Mouse (Mus musculus) liver, embryonic 15.5 days (tissue): ENCODE data around the gene Ttbk2. TPM values are rescaled to one million over a fixed set of nuclear protein-coding genes. Genes with fewer than 3 reads are reported as not detected.

Experiments
- ATAC-seq: fragments of 200-750 bp; cut with Nextera tagmentation; 2 replicates; pipeline ENCODE4 v1.8.0; 2017; ENCODE audit warnings: moderate number of reproducible peaks, mild to moderate bottlenecking, moderate library complexity; ENCODE audit not compliant: insufficient read depth
- H3K27ac ChIP-seq: fragments of 300-500 bp; sonication (generic); replicated peaks from 2 replicates; pipeline ENCODE4 v1.5.1; 2015; ENCODE audit warnings: mild to moderate bottlenecking, inconsistent platforms
- H3K27me3 ChIP-seq: fragments of 300-500 bp; sonication (generic); 2 replicates; pipeline ENCODE4 v1.6.1; 2015; ENCODE audit warnings: mild to moderate bottlenecking, inconsistent platforms
- H3K36me3 ChIP-seq: fragments of 300-500 bp; sonication (generic); replicated peaks from 2 replicates; pipeline ENCODE4 v1.6.1; 2015; ENCODE audit warnings: moderate library complexity, mild to moderate bottlenecking, inconsistent platforms
- H3K4me1 ChIP-seq: fragments of 300-500 bp; sonication (generic); replicated peaks from 2 replicates; pipeline ENCODE4 v1.6.1; 2015; ENCODE audit warnings: inconsistent platforms
- H3K4me2 ChIP-seq: fragments of 300-500 bp; sonication (generic); 2 replicates; pipeline ENCODE4 v1.6.1; 2015; ENCODE audit warnings: moderate library complexity, mild to moderate bottlenecking, inconsistent platforms
- H3K4me3 ChIP-seq: fragments of 300-500 bp; sonication (generic); replicated peaks from 2 replicates; pipeline ENCODE4 v1.5.1; 2015; ENCODE audit warnings: mild to moderate bottlenecking, inconsistent platforms
- H3K9ac ChIP-seq: fragments of 300-500 bp; sonication (generic); 2 replicates; pipeline ENCODE4 v1.6.1; 2015; ENCODE audit warnings: moderate library complexity, mild to moderate bottlenecking, inconsistent platforms
- H3K9me3 ChIP-seq: fragments of 300-500 bp; sonication (generic); replicated peaks from 2 replicates; pipeline ENCODE4 v1.6.1; 2016; ENCODE audit warnings: inconsistent platforms
- WGBS: fragments of 180-500 bp; shearing (Covaris S2); methylation state at CpG from one replicate; pipeline ENCODE4 v1.1.7; 2015; ENCODE audit warnings: mixed read lengths; ENCODE audit not compliant: insufficient replicate concordance; 5-methylcytosine and 5-hydroxymethylcytosine counted together
- polyA plus RNA-seq: library from polyadenylated mRNA; unstranded; fragments of >200 nt; fragmentation: Nextera tagmentation; extraction: Ambion mirVana; gene quantifications from 2 replicates; pipeline ENCODE4 v1.2.1, GENCODE M21; 2015

Ttbk2 gene
- polyA plus RNA-seq, 1 experiment from 2014 or later: 0.69 TPM

GRCm38 (mm10) chr2:120852626-120853025, 2.2 kb upstream of the Ttbk2 start:
- Histone ChIP-seq H3K4me1 (peaks cover 19% of the 10 kb centered on the region), H3K36me3 (no peaks in the 10 kb centered on the region), H3K27me3 (no peaks in the 10 kb centered on the region), H3K9ac (no peak overlapping the region), H3K4me3 (no peak overlapping the region), H3K27ac (no peak overlapping the region), H3K9me3 (no peaks in the 10 kb centered on the region), H3K4me2 (no peak overlapping the region)
- ATAC-seq: no peak
- WGBS: 19% methylated on average over 1 of the region's 1 CpGs

GRCm38 (mm10) chr2:120849449-120850423, 668 bp downstream of the Ttbk2 start, which contains the start of gene Cdan1:
Cdan1 (minus strand) TSS chr2:120850128.
- Histone ChIP-seq H3K4me2 (peak within 1 kb of the TSS; percentile 93), H3K4me3 (peak within 1 kb of the TSS; percentile 96), H3K9ac (peak within 1 kb of the TSS; percentile 86), H3K4me1 (peaks cover 24% of the 10 kb centered on the region), H3K9me3 (no peaks in the 10 kb centered on the region), H3K27ac (peak within 1 kb of the TSS; percentile 69), H3K27me3 (no peaks in the 10 kb centered on the region), H3K36me3 (no peaks in the 10 kb centered on the region)
- peak; percentile 75 for ATAC-seq
- WGBS: under 1% methylated on average over 58 of the region's 71 CpGs

GRCm38 (mm10) chr2:120845280-120845679, 5.1 kb downstream of the Ttbk2 start:
- no peak overlapping the region for H3K4me2 ChIP-seq
- H3K4me1 ChIP-seq: peaks cover 14% of the 10 kb centered on the region
- 67% methylated on average over 1 of the region's 1 CpGs for WGBS
- no peaks in the 10 kb centered on the region for H3K27me3 ChIP-seq
- H3K27ac ChIP-seq: no peak overlapping the region
- ATAC-seq: no peak
- no peak overlapping the region for H3K9ac ChIP-seq
- H3K9me3 ChIP-seq: no peaks in the 10 kb centered on the region
- H3K4me3 ChIP-seq: no peak overlapping the region
- no peaks in the 10 kb centered on the region for H3K36me3 ChIP-seq

- Histone ChIP-seq H3K4me1 (peaks cover 5% of the 10 kb centered on the region), H3K9me3 (no peaks in the 10 kb centered on the region), H3K9ac (no peak overlapping the region), H3K36me3 (no peaks in the 10 kb centered on the region), H3K27me3 (no peaks in the 10 kb centered on the region), H3K27ac (no peak overlapping the region), H3K4me2 (no peak overlapping the region), H3K4me3 (no peak overlapping the region)
- ATAC-seq: no peak
- WGBS: 22% methylated on average over 4 of the region's 4 CpGs
Measured at GRCm38 (mm10) chr2:120843990-120844389, 6.4 kb downstream of the Ttbk2 start.

DNA sequence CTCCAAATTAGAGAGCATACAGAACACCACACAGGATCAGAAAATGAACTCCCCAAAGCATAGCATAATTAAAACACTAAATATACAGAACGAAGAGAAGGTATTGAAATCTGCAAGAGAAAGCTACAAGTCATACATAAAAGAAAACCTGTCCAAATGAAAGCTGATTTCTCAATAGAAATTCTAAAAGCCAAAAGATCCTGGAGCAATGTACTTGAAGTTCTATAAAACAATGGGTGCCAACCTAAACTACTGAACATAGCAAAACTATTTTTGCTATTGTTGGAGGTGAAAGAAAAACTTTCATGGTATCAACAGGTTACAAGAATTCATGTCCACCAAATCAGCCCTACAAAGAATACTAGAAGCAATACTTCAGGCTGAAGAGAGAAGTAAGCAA, 9.2 kb downstream of the Ttbk2 start:
- ATAC-seq: no peak
- no peak overlapping the region for H3K9ac ChIP-seq
- no peaks in the 10 kb centered on the region for H3K36me3 ChIP-seq
- WGBS: 56% methylated on average over 1 of the region's 1 CpGs
- H3K27me3 ChIP-seq: no peaks in the 10 kb centered on the region
- H3K4me2 ChIP-seq: no peak overlapping the region
- no peak overlapping the region for H3K27ac ChIP-seq
- peaks cover 4% of the 10 kb centered on the region; the same call in 1 of the 2 replicates for H3K4me1 ChIP-seq
- no peak overlapping the region for H3K4me3 ChIP-seq
- no peaks in the 10 kb centered on the region for H3K9me3 ChIP-seq

DNA sequence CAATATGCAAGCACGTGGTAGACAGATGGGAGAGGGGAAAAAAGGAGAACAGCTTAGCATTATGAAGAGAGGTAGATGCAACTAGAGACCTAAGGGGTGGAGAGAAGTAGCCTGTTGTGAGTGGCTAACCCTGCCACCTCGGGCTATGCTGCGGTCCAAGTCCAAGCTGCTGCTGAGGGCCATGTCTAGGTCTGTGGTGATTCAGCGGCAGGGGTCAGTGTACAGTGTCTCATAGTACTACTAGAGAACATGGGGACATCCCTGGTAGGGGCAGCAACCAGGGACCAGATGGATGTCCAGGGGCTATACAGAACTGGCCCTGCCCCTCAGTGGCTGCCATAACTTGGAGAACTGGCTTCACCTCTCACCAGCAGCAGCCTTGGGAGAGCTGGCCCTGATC, 15.2 kb downstream of the Ttbk2 start:
- H3K4me2 ChIP-seq: no peak overlapping the region
- ATAC-seq: no peak

GRCm38 (mm10) chr2:120826936-120827638, 23.3 kb downstream of the Ttbk2 start:
- H3K9ac ChIP-seq: no peak overlapping the region
- H3K27me3 ChIP-seq: no peaks in the 10 kb centered on the region
- WGBS: 23% methylated on average over 1 of the region's 1 CpGs
- ATAC-seq: no peak
- no peak overlapping the region for H3K4me3 ChIP-seq
- no peaks in the 10 kb centered on the region for H3K9me3 ChIP-seq
- H3K4me1 ChIP-seq: no peaks in the 10 kb centered on the region; the same call in 1 of the 2 replicates
- H3K36me3 ChIP-seq: no peaks in the 10 kb centered on the region
- no peak overlapping the region for H3K27ac ChIP-seq
- no peak overlapping the region for H3K4me2 ChIP-seq

More for the DNA sequence above, 15.2 kb downstream of the Ttbk2 start:
- no peak overlapping the region for H3K9ac ChIP-seq
- no peak overlapping the region for H3K27ac ChIP-seq
- no peak overlapping the region for H3K4me3 ChIP-seq
- H3K9me3 ChIP-seq: no peaks in the 10 kb centered on the region
- no peaks in the 10 kb centered on the region for H3K27me3 ChIP-seq
- 65% methylated on average over 4 of the region's 4 CpGs for WGBS
- no peaks in the 10 kb centered on the region for H3K4me1 ChIP-seq
- H3K36me3 ChIP-seq: no peaks in the 10 kb centered on the region

- H3K4me3 ChIP-seq: no peak overlapping the region
- H3K27ac ChIP-seq: no peak overlapping the region
- no peaks in the 10 kb centered on the region for H3K36me3 ChIP-seq
- no peak overlapping the region for H3K4me2 ChIP-seq
- no peaks in the 10 kb centered on the region for H3K9me3 ChIP-seq
- no peaks in the 10 kb centered on the region; the same call in 1 of the 2 replicates for H3K4me1 ChIP-seq
- 40% methylated on average over 2 of the region's 2 CpGs for WGBS
- H3K27me3 ChIP-seq: no peaks in the 10 kb centered on the region
- no peak for ATAC-seq
- no peak overlapping the region for H3K9ac ChIP-seq
Measured at GRCm38 (mm10) chr2:120770265-120770935, 80.0 kb downstream of the Ttbk2 start.

- Histone ChIP-seq H3K27ac (no peak overlapping the region), H3K9me3 (no peaks in the 10 kb centered on the region), H3K4me3 (no peak overlapping the region), H3K9ac (no peak overlapping the region), H3K36me3 (no peaks in the 10 kb centered on the region), H3K4me1 (no peaks in the 10 kb centered on the region), H3K4me2 (no peak overlapping the region), H3K27me3 (no peaks in the 10 kb centered on the region)
- ATAC-seq: no peak
Measured at GRCm38 (mm10) chr2:120761922-120762321, 88.5 kb downstream of the Ttbk2 start.

DNA sequence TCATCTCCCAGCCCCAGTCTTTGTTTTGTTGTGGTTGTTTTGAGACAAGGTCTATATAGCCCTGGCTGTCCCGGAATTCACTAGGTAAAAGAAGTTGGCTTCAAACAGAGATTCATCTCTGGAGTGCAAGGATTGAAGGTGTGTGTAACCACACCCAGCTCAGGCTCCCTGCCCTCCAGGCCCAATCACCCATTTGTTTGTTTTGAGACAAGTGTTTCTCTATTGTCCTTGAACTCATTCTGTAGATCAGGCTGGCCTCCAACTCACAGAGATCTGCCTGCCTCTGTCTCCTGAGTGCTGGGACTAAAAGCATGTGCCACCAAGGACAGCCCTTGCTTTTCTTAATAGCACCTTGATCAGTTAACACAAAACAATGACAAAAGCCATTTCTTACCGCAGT, 102.4 kb downstream of the Ttbk2 start:
- H3K27me3 ChIP-seq: no peaks in the 10 kb centered on the region
- H3K36me3 ChIP-seq: no peaks in the 10 kb centered on the region
- H3K9ac ChIP-seq: no peak overlapping the region
- WGBS: 79% methylated on average over 2 of the region's 2 CpGs
- H3K4me3 ChIP-seq: no peak overlapping the region
- H3K4me2 ChIP-seq: no peak overlapping the region
- ATAC-seq: no peak
- no peaks in the 10 kb centered on the region for H3K9me3 ChIP-seq
- H3K4me1 ChIP-seq: no peaks in the 10 kb centered on the region
- H3K27ac ChIP-seq: no peak overlapping the region

DNA sequence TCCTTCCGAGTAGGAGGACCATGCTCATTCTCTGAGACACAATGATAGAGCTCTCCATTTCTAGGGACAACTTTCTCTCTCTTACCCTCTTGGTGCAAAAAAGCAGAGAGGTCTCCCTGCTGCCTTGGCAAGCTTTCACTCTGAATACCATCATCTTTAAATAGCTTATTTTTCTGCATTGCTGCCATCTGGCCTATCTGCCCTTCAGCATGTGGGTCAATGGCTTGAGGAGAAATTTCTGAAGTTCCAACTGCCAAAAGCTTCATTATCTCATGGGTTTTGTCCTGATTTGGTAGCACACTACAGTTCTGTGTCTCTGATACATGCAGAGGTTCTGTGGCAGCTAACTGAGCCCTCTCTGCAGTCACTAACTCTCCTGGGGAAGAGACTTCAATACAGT, 104.9 kb downstream of the Ttbk2 start:
- H3K4me2 ChIP-seq: no peak overlapping the region
- H3K9ac ChIP-seq: no peak overlapping the region
- H3K4me1 ChIP-seq: no peaks in the 10 kb centered on the region
- no peak overlapping the region for H3K4me3 ChIP-seq
- no peaks in the 10 kb centered on the region for H3K9me3 ChIP-seq
- H3K27ac ChIP-seq: no peak overlapping the region
- H3K27me3 ChIP-seq: no peaks in the 10 kb centered on the region
- H3K36me3 ChIP-seq: no peaks in the 10 kb centered on the region
- WGBS: 75% methylated on average over 1 of the region's 1 CpGs
- ATAC-seq: no peak
